9 mouse cellular contexts compared by ENCODE assay signal in the genomic region with DNA sequence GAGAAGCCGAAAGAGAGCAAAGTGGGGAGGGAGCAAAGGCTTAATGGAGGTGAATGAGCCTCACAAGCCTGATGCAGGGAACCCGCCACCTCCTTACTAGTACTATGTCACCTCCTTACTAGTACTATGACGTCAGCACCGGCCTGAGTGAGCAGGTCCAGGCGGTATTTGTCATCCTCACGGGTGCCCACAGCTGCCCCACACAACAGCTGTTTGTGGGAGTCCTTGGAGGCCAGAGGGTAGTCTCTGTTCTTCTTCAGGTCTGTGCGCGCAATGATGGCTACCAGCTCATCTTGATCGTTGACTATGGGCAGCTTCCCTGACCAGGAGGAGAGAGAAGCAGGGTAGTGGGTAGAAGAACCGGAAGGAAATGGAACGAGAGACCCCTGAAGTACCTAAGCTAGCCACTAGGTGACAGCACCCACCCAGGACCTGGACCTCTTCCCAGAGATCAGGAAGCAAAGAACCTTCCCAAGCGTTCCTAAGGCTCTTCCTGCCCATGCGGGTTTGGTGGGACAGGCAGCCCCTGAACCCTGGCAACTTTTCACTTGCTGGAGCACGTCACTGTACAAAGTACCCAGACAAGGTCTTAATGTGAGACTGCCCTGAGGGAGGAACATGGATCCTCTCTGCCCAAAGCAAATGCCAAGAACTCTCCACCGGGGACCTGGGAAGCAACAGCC. TPM values are rescaled to one million over a fixed set of nuclear protein-coding genes. Genes with fewer than 3 reads are reported as not detected.
DNase-seq lines count a peak whose midpoint lies in the region; ATAC-seq and TF ChIP-seq lines count a peak whose summit lies in the region.
"Had no signal": no experiment of that assay in that cellular context is flagged by ENCODE, and none has a peak within 500 bp of the region (broad histone marks: within the 10 kb centered on the region; RNA-seq: fewer than 3 reads in every experiment).

No protein-coding gene starts in this region.

- no peak overlapping the region for H3K4me3 ChIP-seq in forebrain, embryonic 16.5 days (replicated peaks; ENCODE audit: low read length)
- H3K4me3 ChIP-seq in intestine, embryonic 15.5 days (replicated peaks), result no peak overlapping the region
- H3K4me3 ChIP-seq in small intestine, adult 2 months (ENCODE audit: low read depth, low read length), result no peak overlapping the region
- H3K4me3 ChIP-seq: stomach, embryonic 15.5 days had no signal

- H3K4me1 ChIP-seq in forebrain, embryonic 16.5 days (replicated peaks; ENCODE audit: control insufficient read depth, insufficient read depth, low read length), result peaks cover 12% of the 10 kb centered on the region
- H3K4me1 ChIP-seq in intestine, embryonic 15.5 days (replicated peaks), result no peaks in the 10 kb centered on the region
- peaks cover 3% of the 10 kb centered on the region; the same call in 1 of the 2 replicates for H3K4me1 ChIP-seq in small intestine, adult 2 months (ENCODE audit: control insufficient read depth, insufficient read depth, insufficient read length, low read length)

- H3K4me2 ChIP-seq in forebrain, embryonic 16.5 days (ENCODE audit: low read length), result no peak overlapping the region
- no peak overlapping the region for H3K4me2 ChIP-seq in intestine, embryonic 15.5 days (replicated peaks)
- H3K4me2 ChIP-seq: stomach, embryonic 15.5 days had no signal

- WGBS in forebrain, embryonic 16.5 days, result 55% methylated on average over 15 of the region's 15 CpGs
- 57% methylated on average over 15 of the region's 15 CpGs for WGBS in intestine, embryonic 15.5 days
- WGBS in small intestine, adult 2 months, result 58% methylated on average over 15 of the region's 15 CpGs

- H3K27me3 ChIP-seq in forebrain, embryonic 16.5 days (replicated peaks; ENCODE audit: control insufficient read depth, insufficient read depth, low read length), result no peaks in the 10 kb centered on the region
- no peaks in the 10 kb centered on the region for H3K27me3 ChIP-seq in intestine, embryonic 15.5 days (replicated peaks)
- no peaks in the 10 kb centered on the region for H3K27me3 ChIP-seq in small intestine, adult 2 months (ENCODE audit: control insufficient read depth, insufficient read depth, low read length)
- H3K27me3 ChIP-seq: stomach, embryonic 15.5 days had no signal

- peak; percentile 43 for ATAC-seq in forebrain, embryonic 16.5 days
- ATAC-seq in intestine, embryonic 15.5 days, result peak; percentile 36; the same call in 1 of the 2 replicates

- TF ChIP-seq POLR2A in small intestine, adult 2 months (IDR thresholded peaks at IDR 0.05; ENCODE audit: low read depth, low read length), result no peak

- peak; percentile 69; the same call in 1 of the 2 replicates for TF ChIP-seq CTCF in small intestine, adult 2 months (IDR thresholded peaks at IDR 0.05; ENCODE audit: extremely low read depth, insufficient read length, insufficient replicate concordance, low read depth, low read length)

- no peak overlapping the region for H3K9ac ChIP-seq in forebrain, embryonic 16.5 days (replicated peaks; ENCODE audit: low read depth, low read length)
- H3K9ac ChIP-seq in intestine, embryonic 15.5 days, result no peak overlapping the region
- H3K9ac ChIP-seq: stomach, embryonic 15.5 days had no signal

- H3K27ac ChIP-seq in forebrain, embryonic 16.5 days (ENCODE audit: low read length), result no peak overlapping the region
- H3K27ac ChIP-seq in intestine, embryonic 15.5 days, result no peak overlapping the region
- H3K27ac ChIP-seq in small intestine, adult 2 months (ENCODE audit: insufficient read depth, low read depth, low read length), result no peak overlapping the region
- H3K27ac ChIP-seq: stomach, embryonic 15.5 days had no signal

- DNase-seq in cerebellum, adult 11 months, result peak; percentile 27
- DNase-seq in cerebellum, adult 8-10 months, result no peak
- peak; percentile 81 for DNase-seq in 3T3-L1 (ENCODE audit: low read depth, low spot score)
- peak; percentile 47 to 71 for DNase-seq in adrenal gland, postnatal 36 days
- peak; percentile 79 for DNase-seq in lung, postnatal 10 days

- no peaks in the 10 kb centered on the region for H3K9me3 ChIP-seq in forebrain, embryonic 16.5 days (ENCODE audit: control insufficient read depth, low read length)
- H3K9me3 ChIP-seq in intestine, embryonic 15.5 days, result no peaks in the 10 kb centered on the region
- H3K9me3 ChIP-seq: stomach, embryonic 15.5 days had no signal

- H3K36me3 ChIP-seq in forebrain, embryonic 16.5 days (ENCODE audit: control insufficient read depth, insufficient read depth), result no peaks in the 10 kb centered on the region; the same call in 1 of the 2 replicates
- peaks cover 14% of the 10 kb centered on the region for H3K36me3 ChIP-seq in intestine, embryonic 15.5 days
- no peaks in the 10 kb centered on the region for H3K36me3 ChIP-seq in small intestine, adult 2 months (ENCODE audit: control insufficient read depth, insufficient read depth, low read length)

RNA-seq across cellular contexts. Expression of a gene that starts 11.1 kb away (rescaled TPM):
- total RNA-seq in adrenal gland, postnatal 36 days (2021), result 10 to 100 TPM; 74.9 to 83.1 TPM
- 63.3 and 74.5 TPM in 2 replicates for polyA plus RNA-seq in forebrain, embryonic 16.5 days (2015; fragmentation: Nextera tagmentation; extraction: Ambion mirVana)
- 44.7 and 44.8 TPM in 2 replicates for polyA plus RNA-seq in intestine, embryonic 15.5 days (2015; fragmentation: Nextera tagmentation; extraction: Ambion mirVana)
- 15.0 and 15.6 TPM in 2 replicates for polyA plus RNA-seq in small intestine, adult 2 months (2012; rRNA removed)

RNA-seq across cellular contexts. Expression of a gene that starts 25.7 kb away (rescaled TPM):
- 1 to 10 TPM; 3.2 TPM for total RNA-seq in adrenal gland, postnatal 36 days (2021)
- 4.6 and 6.1 TPM in 2 replicates for polyA plus RNA-seq in forebrain, embryonic 16.5 days (2015; fragmentation: Nextera tagmentation; extraction: Ambion mirVana)
- polyA plus RNA-seq in intestine, embryonic 15.5 days (2015; fragmentation: Nextera tagmentation; extraction: Ambion mirVana), result 0.40 and 0.50 TPM in 2 replicates
- 0.17 and 0.22 TPM in 2 replicates for polyA plus RNA-seq in small intestine, adult 2 months (2012; rRNA removed)

RNA-seq across cellular contexts. Expression of a gene that starts 40.3 kb away (rescaled TPM):
- 10 to 100 TPM; 28.4 to 29.7 TPM for total RNA-seq in adrenal gland, postnatal 36 days (2021)
- 40.0 and 49.6 TPM in 2 replicates for polyA plus RNA-seq in forebrain, embryonic 16.5 days (2015; fragmentation: Nextera tagmentation; extraction: Ambion mirVana)
- polyA plus RNA-seq in intestine, embryonic 15.5 days (2015; fragmentation: Nextera tagmentation; extraction: Ambion mirVana), result 24.9 and 28.4 TPM in 2 replicates
- 0.90 and 1.2 TPM in 2 replicates for polyA plus RNA-seq in small intestine, adult 2 months (2012; rRNA removed)

Comparison
In these comparisons a context has a peak if more than half of its experiments do, and no peak if none do; other contexts are left out.
1. RNA of a gene that starts 40.3 kb away (polyA plus RNA-seq): 40.0 to 49.6 TPM in forebrain, embryonic 16.5 days and 24.9 to 28.4 TPM in intestine, embryonic 15.5 days; 0.90 to 1.2 TPM in small intestine, adult 2 months; every median in the first group is over 10 times any median in the second.